Mouse (Mus musculus): ENCODE data around the gene Defb23. TPM values are rescaled to one million over a fixed set of nuclear protein-coding genes. Genes with fewer than 3 reads are reported as not detected.

Gene Defb23
- polyA plus RNA-seq, 1 experiment from 2014 or later, result 0.27 TPM

DNA sequence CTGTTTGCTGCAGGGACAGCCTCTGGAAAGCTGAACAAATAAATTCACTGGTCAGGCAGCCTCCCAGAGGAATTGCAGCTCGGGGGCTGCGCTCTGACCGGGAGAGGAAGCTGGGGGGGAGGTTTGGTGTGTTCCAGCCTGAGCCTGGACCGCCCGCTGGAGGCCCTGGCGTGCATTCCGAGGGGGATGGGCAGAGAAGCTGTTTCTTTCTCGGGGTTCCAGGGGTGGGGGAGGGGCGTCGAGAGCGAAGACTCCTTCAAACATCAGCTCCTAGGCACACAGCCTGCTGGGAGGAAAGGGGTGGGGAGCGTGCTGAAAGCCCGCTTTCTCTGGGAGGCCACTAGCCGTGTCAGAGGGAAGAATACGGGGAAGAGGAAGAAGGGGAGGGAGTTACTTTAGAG lies 53.4 kb downstream of the Defb23 start:
- ATAC-seq (replicated peaks; ENCODE audit: low FRiP score), result peak; percentile 75
- Histone ChIP-seq H3K4me2 (peak overlapping the region; percentile 70), H3K4me3 (replicated peaks) (peak overlapping the region; percentile 88), H3K27me3 (no peaks in the 10 kb centered on the region), H3K36me3 (0 out of 2 replicates have a peak, but pooled peaks cover 1% of the 10 kb centered on the region), H3K4me1 (peaks cover 52% of the 10 kb centered on the region), H3K9ac (peak overlapping the region; percentile 98; the same call in 1 of the 2 replicates), H3K9me3 (replicated peaks) (peaks cover 2% of the 10 kb centered on the region; the same call in 1 of the 2 replicates), H3K27ac (peak overlapping the region; percentile 98)
- WGBS, result 1% methylated on average over 15 of the region's 15 CpGs

DNA sequence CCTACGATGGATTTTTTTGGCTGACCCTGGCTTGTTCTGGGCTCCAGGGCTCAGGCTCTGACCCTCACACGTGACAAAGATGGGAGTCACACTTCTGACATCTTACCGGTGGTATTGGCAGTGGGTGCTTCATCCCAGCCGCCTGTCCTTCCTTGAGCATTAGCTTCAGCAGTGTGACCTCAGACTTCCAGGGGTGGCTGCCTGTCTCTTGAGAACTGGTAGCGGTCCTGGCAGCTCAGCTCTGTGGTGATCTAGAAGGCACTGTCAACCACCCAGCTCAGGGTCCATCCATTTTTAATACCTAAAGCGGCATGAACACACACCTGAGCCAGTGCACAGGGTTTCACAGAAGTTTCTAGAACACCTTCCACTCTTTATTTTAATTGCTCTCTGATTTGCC lies 54.6 kb downstream of the Defb23 start:
- Histone ChIP-seq H3K9ac (no peak overlapping the region), H3K9me3 (replicated peaks) (no peaks in the 10 kb centered on the region), H3K36me3 (no peaks in the 10 kb centered on the region), H3K27ac (peak overlapping the region; percentile 98), H3K27me3 (no peaks in the 10 kb centered on the region), H3K4me3 (replicated peaks) (no peak overlapping the region), H3K4me1 (peaks cover 53% of the 10 kb centered on the region), H3K4me2 (no peak overlapping the region; the same call in 1 of the 2 replicates)
- no peak for ATAC-seq (replicated peaks; ENCODE audit: low FRiP score)
- WGBS, result 51% methylated on average over 6 of the region's 6 CpGs

Other genes starting within 250 kb of the Defb23 start
- gene Csnk2a1, start 237.8 kb downstream of the Defb23 start, polyA plus RNA-seq (2015; fragmentation: Nextera tagmentation; extraction: Ambion mirVana), result 93.4 and 101 TPM in 2 replicates
- gene Tbc1d20, start 170.8 kb downstream of the Defb23 start, polyA plus RNA-seq (2015; fragmentation: Nextera tagmentation; extraction: Ambion mirVana), result 39.5 and 39.7 TPM in 2 replicates
- gene Rbck1, start 132.0 kb downstream of the Defb23 start, polyA plus RNA-seq (2015; fragmentation: Nextera tagmentation; extraction: Ambion mirVana), result 79.0 and 88.7 TPM in 2 replicates
- gene Trib3, start 120.6 kb downstream of the Defb23 start, polyA plus RNA-seq (2015; fragmentation: Nextera tagmentation; extraction: Ambion mirVana), result 1.1 and 1.9 TPM in 2 replicates
- 1.1 and 2.2 TPM in 2 replicates for gene Nrsn2, start 88.0 kb downstream of the Defb23 start, polyA plus RNA-seq (2015; fragmentation: Nextera tagmentation; extraction: Ambion mirVana)
- 10.6 and 12.2 TPM in 2 replicates for gene Sox12, start 66.6 kb downstream of the Defb23 start, polyA plus RNA-seq (2015; fragmentation: Nextera tagmentation; extraction: Ambion mirVana)
- 42.4 and 45.7 TPM in 2 replicates for gene Zcchc3, start 49.6 kb downstream of the Defb23 start, polyA plus RNA-seq (2015; fragmentation: Nextera tagmentation; extraction: Ambion mirVana)
- gene 6820408C15Rik, start 49.0 kb downstream of the Defb23 start, polyA plus RNA-seq (2015; fragmentation: Nextera tagmentation; extraction: Ambion mirVana), result 0.56 and 0.77 TPM in 2 replicates
- gene Defb20, start 12.4 kb upstream of the Defb23 start, polyA plus RNA-seq (2015; fragmentation: Nextera tagmentation; extraction: Ambion mirVana), result not detected in 2 replicates
- gene Defb22, start 25.5 kb upstream of the Defb23 start, polyA plus RNA-seq (2015; fragmentation: Nextera tagmentation; extraction: Ambion mirVana), result not detected in 2 replicates
- not detected in 2 replicates for gene Defb26, start 47.1 kb upstream of the Defb23 start, polyA plus RNA-seq (2015; fragmentation: Nextera tagmentation; extraction: Ambion mirVana)
- gene Defb28, start 53.6 kb upstream of the Defb23 start, polyA plus RNA-seq (2015; fragmentation: Nextera tagmentation; extraction: Ambion mirVana), result 0.67 and 0.95 TPM in 2 replicates
- 0.90 and 1.6 TPM in 2 replicates for gene Defb29, start 75.5 kb upstream of the Defb23 start, polyA plus RNA-seq (2015; fragmentation: Nextera tagmentation; extraction: Ambion mirVana)
- gene Gm17416, start 104.7 kb upstream of the Defb23 start, polyA plus RNA-seq (2015; fragmentation: Nextera tagmentation; extraction: Ambion mirVana), result not detected in 2 replicates
- not detected in 2 replicates for gene Defb21, start 108.1 kb upstream of the Defb23 start, polyA plus RNA-seq (2015; fragmentation: Nextera tagmentation; extraction: Ambion mirVana)
- gene Defb19, start 115.7 kb upstream of the Defb23 start, polyA plus RNA-seq (2015; fragmentation: Nextera tagmentation; extraction: Ambion mirVana), result 4.4 and 4.8 TPM in 2 replicates
- gene Defb45, start 134.8 kb upstream of the Defb23 start, polyA plus RNA-seq (2015; fragmentation: Nextera tagmentation; extraction: Ambion mirVana), result not detected in 2 replicates
- gene Defb36, start 139.7 kb upstream of the Defb23 start, polyA plus RNA-seq (2015; fragmentation: Nextera tagmentation; extraction: Ambion mirVana), result 0.67 and 0.88 TPM in 2 replicates
- gene Defb25, start 158.4 kb upstream of the Defb23 start, polyA plus RNA-seq (2015; fragmentation: Nextera tagmentation; extraction: Ambion mirVana), result 23.2 and 25.2 TPM in 2 replicates
- gene Rem1, start 162.3 kb upstream of the Defb23 start, polyA plus RNA-seq (2015; fragmentation: Nextera tagmentation; extraction: Ambion mirVana), result 59.1 and 62.5 TPM in 2 replicates
- gene H13, start 204.8 kb upstream of the Defb23 start, polyA plus RNA-seq (2015; fragmentation: Nextera tagmentation; extraction: Ambion mirVana), result 141 and 147 TPM in 2 replicates
- 29.5 and 31.0 TPM in 2 replicates for gene Mcts2, start 222.4 kb upstream of the Defb23 start, polyA plus RNA-seq (2015; fragmentation: Nextera tagmentation; extraction: Ambion mirVana)

Data from kidney, embryonic 15.5 days (tissue).